Mouse (Mus musculus) mesoderm, embryonic 11.5 days (tissue): Measurements from ENCODE around the gene Ubqlnl.

Experiments
- DNase-seq: peaks from one replicate; pipeline ENCODE4 v3.0.0-alpha.2; 2012; ENCODE audit warnings: low read depth, low spot score

Ubqlnl gene

DNA sequence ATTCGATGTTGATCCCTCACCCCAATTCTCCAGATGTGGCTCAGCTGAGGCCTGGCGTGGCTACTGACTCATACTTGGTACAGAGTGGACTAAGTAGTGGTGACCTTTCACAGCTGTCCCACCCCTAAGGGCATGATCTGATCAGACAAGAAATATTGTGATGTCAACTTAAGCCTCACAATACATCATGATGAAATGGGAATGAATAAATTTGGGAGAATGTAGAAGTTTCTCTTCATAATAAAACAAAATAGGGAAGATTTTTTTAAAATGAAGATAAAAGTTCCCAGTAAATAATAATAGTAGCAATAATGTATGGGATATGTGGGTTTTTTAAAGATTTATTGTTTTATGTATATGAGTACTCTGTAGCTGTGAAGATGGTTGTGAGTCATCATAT, at the start of gene Ubqlnl:
Gene Ubqlnl, minus strand, starts transcription at position 101 of the 400 bp plus-strand sequence.
- DNase-seq, result no peak

DNA sequence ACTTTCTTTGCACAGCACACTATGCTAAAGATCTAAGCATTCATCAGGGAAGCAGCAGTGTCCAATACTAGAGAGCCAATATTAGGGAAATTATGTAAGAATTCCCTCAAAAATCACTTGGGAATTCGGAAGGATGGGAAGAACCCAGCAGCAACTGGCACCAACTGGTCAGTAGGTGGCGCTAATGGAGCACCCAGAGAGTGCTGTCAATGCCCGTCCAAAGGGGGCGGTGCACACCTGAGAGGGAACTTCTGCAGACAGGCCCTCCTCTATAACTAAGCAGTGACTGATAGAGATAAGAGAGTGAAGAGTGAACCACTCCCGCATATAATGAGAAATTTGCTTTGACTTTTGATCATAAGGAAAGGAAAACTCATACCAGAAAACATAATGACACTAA, 49.5 kb upstream of the Ubqlnl start:
- peak; percentile 73 for DNase-seq

DNA sequence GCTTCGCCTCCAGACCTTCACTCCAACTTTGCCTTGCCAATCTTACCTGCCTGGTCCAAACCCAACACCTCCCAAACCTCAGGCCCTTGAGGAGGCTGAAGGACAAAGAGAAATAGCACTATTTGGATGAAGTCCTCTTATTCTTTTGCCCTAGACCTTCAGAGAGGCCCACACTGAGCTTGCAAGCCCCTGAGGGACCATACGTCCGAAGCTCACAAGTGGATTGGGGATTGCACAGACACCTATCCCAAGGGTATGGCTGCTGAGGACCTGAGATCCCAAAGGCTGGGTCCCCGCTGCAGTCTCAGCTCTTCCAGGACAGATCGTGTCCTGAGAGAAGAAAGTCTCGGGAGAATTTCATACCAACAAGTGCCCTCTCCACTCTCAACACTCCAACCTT, 45.5 kb upstream of the Ubqlnl start, which contains the start of gene Olfr649:
Gene Olfr649, minus strand, starts transcription at position 101 of the 400 bp plus-strand sequence.
- no peak for DNase-seq

DNA sequence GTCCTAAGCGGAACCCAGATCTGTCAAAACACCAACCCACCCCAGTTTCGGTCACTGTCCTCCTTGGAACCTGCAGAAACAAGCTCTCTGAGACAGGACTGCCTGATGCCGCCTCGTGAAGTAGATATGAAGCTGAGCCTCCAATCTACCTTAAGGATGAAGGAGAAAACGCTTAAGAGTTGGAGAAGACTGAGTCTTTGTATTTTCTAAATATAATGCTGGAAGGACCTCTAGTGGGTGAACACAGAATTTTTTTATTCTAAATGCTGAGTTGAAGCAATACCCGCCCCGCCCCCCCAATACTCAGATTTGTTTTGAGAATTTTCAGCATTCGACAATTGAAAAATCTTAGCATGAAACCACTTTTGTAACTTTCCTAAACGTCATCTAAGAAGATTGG, 40.9 kb upstream of the Ubqlnl start:
- no peak for DNase-seq

DNA sequence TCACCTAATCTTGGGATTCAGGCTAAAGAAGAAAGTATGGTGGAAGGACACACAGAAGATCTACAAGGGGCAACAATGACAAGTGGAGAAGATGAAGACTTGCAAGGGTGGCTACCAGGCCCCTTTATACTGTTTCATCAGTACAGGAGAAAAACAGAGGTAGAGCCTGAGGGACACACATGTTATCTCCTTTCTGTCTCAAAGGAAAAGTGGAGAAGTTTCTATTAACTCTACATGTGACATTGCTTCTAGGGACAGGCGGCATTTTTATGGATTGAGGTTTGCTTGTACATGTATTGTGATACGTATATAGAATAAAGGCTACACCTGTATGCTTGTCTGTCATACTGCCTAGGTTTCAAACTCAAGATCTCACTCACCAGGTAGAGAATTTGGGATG, 32.9 kb upstream of the Ubqlnl start, which contains the start of gene Olfr648:
Gene Olfr648, minus strand, starts transcription at position 101 of the 400 bp plus-strand sequence.
- no peak for DNase-seq

DNA sequence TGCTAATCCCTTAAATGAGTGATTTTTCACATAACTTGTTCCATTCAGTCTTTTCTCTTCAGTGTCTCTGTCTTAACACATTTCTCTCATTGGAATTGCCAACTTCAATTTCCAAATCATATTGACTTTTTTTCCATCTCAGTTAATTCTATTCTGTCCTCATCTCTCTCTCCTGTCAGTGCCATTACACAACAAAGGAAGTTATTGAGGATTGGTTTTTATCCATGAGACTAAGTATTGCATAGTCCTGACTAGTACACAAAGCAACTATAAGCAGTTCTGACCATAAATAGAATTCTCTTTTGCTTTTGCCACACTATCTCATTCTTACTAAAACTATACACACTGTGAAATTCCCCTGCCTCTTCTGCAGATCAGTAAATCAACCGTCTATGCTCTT, 28.7 kb upstream of the Ubqlnl start:
- DNase-seq, result no peak

DNA sequence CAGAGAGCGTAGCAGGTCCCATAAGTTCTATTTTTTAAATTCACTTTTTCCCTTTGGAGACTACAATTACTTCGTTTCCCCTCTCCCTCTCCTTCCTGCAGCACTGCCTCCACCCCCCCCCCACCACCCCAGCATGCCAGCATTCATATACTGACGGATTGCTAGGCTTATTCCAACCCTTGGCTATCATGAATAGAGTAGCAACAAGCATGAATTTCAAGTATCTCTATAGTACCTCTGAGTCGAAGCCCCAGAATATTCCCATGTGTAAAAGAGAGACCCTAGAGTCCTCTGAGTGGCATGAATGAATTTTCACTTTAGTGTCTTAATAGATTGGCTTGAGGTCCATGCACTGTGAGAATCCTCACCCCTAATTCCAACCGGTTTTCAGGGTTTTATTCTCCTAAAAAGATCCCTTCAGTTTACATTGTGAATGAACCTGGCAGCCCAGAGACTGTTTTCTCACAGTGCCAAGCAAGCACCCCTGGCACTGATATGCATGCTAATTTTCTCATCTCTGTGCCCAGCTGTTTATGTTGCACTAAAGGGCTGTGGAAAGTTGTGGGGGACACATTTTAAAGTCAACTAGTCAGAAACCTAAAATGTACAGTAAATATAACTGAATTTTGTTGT, 28.2 kb upstream of the Ubqlnl start:
- DNase-seq, result no peak

DNA sequence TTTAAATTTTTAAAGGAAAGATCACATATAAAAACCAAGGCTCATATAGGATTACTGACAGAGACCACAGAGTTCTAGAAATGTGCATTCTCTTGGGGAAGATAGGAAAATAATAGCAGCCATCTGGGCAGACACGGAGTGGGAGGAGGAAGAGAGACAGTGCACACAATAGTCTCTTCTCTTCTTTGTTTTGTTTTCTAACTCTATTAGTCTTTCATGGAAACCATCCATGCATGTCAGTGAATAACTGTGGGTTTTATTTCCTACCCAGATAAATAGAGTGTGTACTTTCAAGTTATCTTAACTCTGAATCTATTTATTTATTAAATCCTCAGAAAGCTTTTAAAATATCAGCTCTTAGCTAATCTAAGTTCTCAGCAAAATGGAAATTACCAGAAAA, 24.7 kb upstream of the Ubqlnl start:
- DNase-seq, result no peak

DNA sequence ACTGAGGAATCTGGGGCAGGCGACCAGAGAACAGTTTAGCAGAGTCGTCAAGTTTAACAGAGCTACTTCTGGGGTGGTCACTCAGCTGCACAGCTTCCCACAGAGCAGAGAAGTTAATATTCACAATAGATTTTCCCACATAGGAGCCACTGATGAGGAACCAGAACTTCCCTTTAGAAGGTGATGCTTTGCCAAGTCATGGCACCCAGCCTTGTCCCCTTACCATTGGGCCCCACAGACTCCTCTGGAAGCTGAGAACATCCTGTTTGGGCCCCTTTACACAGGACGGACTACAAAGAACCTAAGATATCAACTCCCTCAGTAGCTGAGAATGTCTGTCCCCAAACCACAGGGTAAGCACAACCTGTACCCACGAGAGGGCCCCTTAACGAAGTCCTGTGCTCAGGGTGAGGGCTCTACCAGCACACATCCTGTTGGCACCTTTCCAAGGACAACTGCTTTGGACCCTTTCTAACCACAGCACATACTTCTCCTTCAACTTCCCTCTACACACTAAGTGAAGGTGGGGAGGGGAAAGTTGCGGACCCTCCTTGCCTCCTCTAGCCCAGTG, 19.4 kb upstream of the Ubqlnl start:
- no peak for DNase-seq

DNA sequence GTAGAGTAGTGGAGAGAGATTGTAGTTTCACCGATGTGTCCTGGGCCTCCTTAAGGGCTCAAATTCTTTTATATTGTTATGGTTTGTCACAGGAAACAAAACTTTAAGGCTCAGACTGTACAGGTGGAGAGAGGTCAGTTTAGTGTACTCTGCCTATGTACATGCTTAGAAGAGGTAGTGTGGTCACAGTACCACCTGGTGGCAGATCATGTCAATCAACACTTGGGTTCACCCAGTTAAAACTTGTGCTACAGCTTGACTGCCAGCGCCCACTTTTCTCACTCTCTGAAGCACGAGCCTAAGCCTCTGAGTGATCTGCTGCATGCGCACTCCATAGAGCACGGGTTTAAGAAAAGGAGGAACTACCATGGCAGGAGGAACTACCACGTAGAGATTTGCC, 16.7 kb upstream of the Ubqlnl start:
- DNase-seq, result no peak

DNA sequence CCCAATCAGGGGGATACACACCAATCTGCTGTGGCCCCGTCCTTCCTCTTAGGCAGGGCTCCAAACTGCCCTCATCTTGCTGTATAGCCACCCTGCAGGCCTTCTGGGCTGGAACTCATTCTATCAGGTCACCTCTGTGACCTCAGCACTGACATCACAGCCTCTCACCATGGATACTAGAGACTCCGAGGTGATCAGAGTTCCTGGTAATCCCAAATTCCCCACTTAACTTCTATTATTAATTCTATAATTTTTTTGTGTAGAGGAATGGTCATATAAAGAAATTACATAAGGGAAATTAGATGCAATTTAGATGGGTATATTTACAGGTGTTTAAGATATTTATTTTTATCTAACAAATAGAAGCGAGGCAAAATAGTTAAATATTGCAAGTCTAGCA, 7.2 kb downstream of the Ubqlnl start, which contains the start of gene Ubqln3:
Gene Ubqln3, minus strand, starts transcription at position 101 of the 400 bp plus-strand sequence.
- DNase-seq, result no peak

DNA sequence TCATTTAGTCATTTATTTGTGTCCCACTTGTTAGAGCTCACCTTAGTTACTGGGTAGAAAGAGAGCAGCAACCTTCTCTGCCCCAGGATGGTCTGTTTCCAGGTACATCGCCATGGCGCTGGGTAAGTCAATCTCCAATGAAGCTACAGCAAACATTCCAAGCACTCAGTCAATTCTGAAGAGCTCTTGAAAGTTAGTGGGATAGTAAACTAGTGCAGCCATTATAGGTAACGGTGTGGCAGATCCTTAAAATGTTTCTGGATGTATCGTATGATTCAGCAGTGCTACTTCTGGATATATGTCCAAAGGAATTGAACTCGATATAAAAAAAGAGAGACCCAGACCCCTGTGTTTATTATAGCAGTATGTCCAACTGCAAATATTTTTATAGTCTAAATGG, 13.1 kb downstream of the Ubqlnl start, which contains the start of gene Olfr643:
Gene Olfr643, minus strand, starts transcription at position 101 of the 400 bp plus-strand sequence.
- no peak for DNase-seq

DNA sequence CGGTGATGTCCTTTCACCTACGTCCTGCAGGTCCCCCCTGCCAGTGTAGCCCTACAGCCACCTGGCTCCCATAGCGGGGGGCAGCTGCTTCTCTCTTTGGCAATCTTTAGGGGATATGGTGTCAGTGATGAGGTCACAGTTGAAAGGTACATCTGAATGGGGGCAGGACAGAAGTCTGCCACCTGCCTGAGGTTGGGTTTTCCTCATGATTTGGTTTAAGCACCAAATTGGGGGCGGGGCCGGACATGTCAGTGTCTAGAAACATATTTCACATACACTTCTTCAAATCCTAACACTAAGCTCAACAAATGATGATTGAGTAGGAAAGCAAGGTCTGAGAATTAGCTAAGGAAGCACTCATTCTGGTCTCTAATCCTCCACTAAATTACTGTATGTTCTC, 20.6 kb downstream of the Ubqlnl start, which contains the start of gene Ubqln5:
Gene Ubqln5, minus strand, starts transcription at position 101 of the 400 bp plus-strand sequence.
- DNase-seq, result no peak

DNA sequence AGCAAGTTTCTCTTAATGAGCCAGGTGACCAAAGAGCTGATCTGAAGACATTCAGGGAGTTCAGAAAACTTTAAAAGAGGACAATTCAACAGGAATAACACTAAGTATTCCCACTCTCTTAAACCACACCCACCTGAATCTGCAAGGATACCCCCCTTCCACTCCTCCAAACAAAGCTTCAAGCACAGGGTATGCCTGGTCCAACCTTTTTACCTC, 45.7 kb downstream of the Ubqlnl start, which contains the start of gene Olfr646:
Gene Olfr646, plus strand, starts transcription at position 117 of the 216 bp plus-strand sequence.
- DNase-seq, result no peak

DNA sequence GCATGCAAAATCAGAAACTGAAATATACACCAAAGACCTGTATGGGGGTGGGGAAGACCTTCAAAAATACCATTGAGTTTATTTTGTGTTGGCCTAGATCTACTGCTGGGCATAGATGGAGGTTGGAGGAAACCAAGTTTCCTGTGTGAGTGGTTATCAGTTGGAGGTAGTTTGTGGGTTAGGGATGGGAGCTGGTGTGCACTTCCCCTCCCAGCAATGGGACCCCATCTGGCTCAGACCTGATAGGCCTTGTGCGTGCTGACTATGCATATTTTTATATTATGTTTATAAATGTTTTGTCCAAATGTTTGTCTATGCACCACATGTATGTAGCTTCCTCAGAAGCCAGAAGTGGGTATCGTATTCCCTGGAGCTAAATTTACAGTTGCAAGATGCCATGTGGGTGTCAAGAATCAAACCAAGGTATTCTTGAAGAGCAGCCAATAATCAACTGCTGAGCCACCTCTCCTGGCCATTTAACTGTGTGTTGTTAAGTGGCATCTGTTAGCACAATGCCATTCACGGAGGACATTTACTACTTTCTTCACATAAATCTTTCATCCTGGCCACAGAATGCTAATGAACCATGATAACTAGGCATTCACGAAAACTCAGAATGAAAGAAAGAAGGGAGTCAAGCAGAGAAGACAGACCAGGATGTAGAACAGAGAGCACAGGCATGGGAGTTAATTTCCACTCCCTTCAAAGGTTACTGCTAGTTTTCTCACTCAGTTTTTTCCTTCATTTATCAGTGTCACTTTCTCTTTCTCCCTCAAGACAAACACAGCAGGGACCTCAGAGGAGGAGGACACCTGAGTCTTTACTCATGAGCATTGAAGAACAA, 46.2 kb downstream of the Ubqlnl start:
- DNase-seq, result peak; percentile 51
